Mouse (Mus musculus): ENCODE data around the gene Simc1.

DNA sequence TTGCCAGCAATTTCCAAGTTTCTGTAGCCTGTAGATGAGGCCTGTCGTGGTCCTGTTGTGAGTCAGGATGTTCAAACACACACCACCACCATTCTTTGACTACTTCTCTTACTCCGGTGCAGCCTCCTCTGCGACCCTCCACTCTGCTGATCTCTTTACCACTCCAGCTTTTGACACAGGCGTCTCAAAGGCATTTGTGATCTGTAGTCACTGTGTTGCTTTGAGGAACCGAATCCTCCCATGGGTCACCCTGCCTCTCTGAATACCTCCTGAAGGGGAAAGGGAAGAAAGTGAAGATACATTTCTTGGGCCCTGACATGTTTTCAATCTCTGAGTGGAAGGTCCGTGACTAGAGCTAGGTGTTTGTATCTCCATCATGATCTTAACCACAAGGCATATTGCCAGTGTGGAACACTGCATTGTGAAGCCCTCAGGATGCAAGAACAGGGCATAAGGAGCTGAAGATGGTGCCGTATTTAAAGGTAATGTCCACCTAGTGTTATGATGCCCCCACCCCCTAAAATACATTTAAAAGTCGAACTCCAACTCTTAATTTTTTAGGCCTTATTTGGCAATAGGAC, 88.3 kb downstream of the Simc1 start:
- TF ChIP-seq POLR2A (IDR thresholded peaks at IDR 0.05; ENCODE audit: control insufficient read depth, extremely low read depth, insufficient read depth, low read length, poor library complexity) (no peak), CTCF (IDR thresholded peaks at IDR 0.05; ENCODE audit: borderline replicate concordance, control insufficient read depth, extremely low read depth, insufficient read depth, low read length, poor library complexity) (no peak)
